Mouse (Mus musculus): Measurements from ENCODE around the gene Nccrp1.
"Not testable (repeated sequence)": the region's sequence is repeated elsewhere in the genome, so short reads cannot be mapped to it uniquely, and the experiment has no call there.

Gene Nccrp1

DNA sequence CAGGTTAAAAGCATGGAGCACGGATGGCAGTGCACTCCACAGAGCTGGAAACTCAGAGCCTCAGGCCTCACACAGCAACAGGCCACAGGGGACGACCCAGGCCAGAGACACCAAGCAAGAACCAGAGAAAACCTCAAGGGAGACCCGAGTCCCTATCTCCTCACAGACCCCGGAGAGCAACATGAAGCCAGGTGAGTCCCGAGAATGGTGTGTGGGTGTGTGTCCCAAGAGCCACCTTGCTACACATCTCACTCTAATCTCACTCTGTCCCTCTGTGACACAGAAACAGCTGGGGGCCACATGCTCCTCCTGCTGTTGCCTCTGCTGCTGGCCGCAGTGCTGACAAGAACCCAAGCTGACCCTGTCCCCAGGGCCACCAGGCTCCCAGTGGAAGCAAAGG lies 24.5 kb downstream of the Nccrp1 start, which contains the start of gene Ifnl3:
TSS of gene Ifnl3 (plus strand) at position 301 of the 400 bp plus-strand sequence.
- DNase-seq (ENCODE audit: low spot score) = not testable (repeated sequence)

DNA sequence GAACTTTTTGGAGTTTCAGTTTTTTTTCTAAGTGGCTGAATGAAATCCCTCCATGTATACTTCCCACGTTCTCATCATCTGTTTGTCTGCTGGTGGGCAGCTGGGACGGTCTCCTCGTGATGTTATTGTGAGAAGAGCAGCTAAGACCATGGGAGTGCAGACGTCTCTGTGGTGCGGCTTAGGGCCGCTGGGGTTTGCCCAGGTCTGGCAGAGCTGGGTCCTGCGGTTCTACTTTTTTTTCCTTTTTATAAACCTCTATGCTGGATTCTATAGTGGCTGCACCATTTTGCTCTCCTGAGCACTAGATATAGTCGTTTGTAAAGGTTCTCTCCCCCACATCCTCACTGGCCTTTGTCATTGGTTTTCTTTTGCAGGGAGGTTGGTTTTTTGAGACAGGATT lies 35.6 kb downstream of the Nccrp1 start:
- no peak for DNase-seq (ENCODE audit: low spot score)

DNA sequence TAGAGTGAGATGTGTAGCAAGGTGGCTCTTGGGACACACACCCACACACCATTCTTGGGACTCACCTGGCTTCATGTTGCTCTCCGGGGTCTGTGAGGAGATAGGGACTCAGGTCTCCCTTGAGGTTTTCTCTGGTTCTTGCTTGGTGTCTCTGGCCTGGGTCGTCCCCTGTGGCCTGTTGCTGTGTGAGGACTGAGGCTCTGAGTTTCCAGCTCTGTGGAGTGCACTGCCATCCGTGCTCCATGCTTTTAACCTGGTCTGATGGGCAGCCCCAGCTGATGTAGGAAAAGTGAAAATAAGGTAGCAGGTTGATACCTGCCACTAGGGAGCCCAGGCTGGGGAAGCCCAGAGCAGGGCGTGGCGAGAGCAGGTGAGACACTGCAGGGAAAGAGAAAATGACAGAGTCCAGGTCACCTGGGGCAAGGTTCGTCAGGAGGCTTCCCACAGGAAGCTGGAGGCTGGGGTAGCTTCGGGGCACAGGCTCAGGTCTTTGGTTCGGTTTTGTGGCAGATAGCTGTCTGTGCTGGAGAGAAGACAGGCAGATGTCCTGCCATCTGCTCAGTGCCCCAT lies 36.6 kb downstream of the Nccrp1 start, which contains the start of gene Ifnl2:
TSS of gene Ifnl2 (minus strand) at position 51 of the 570 bp plus-strand sequence.
- DNase-seq (ENCODE audit: low spot score) = not testable (repeated sequence)

DNA sequence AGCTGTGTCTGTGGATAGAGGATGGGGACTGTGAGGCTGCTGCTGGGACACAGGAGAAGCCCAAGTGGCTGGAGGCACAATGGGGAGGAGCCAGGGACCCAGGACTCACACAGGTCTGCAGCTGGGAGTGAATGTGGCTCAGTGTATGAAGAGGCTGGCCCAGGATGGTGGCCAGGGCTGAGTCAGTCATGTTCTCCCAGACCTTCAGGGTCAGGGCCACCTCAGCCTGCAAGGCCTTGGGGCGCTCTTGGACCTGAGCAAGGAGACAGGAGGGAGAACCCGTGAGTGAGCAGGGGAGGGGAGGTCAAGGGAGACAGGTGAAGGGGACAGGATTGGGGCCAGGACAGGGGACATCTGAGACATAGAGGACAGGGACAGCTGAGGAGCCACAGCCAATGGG lies 37.9 kb downstream of the Nccrp1 start:
- not testable (repeated sequence) for DNase-seq (ENCODE audit: low spot score)

DNA sequence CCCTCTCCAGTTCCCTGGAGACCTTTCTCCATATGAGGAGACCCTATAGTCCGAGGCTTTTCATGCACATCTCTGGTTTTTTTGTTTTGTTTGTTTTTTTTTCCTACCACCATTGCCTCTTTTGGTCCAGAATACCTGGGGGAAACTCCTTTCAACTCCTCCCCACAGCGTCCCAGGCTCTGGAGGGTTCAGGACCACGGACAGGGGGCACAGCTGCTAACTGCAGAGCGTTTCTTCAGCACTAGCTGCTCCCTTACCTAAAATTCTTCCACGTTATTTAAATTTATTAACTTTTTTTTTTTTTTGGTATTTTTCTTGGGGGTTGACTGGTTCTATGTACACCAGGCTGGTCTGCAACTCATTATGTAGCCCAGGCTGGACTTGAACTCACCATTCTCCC lies 41.5 kb downstream of the Nccrp1 start:
- DNase-seq (ENCODE audit: low spot score) = no peak

DNA sequence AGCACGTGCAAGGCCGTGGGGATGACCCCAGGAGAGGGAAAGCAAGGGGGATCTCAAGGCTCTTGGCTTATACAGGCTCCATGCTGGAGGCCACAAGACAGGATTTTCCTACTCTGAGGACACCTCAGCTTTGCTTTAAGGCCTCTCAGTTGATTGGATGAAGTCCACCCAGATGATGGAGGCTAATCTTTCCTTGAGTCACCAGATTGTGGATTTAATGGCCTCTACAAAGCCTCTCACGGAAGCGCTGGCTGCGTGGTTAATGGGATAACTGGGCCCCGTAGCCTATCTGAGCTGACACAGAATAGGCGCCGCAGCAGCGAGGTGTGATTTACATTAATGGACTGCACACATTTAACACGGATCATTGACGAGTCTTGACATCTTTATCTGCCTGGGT lies 51.6 kb downstream of the Nccrp1 start:
- DNase-seq (ENCODE audit: low spot score) = no peak
